Mouse (Mus musculus): ENCODE data around the gene Anks1.

- TF ChIP-seq CTCF (IDR thresholded peaks at IDR 0.05; ENCODE audit: low read depth, low read length) (no peak), GATA1 (IDR thresholded peaks at IDR 0.05; ENCODE audit: borderline replicate concordance, low read length) (no peak)
These were observed 116.4 kb downstream of the Anks1 start for GRCm38 (mm10) chr17:28025541-28025961.
